Mouse (Mus musculus) adrenal gland, postnatal 10 days (tissue): ENCODE results near the gene Hcrt. TPM values are rescaled to one million over a fixed set of nuclear protein-coding genes. Genes with fewer than 3 reads are reported as not detected.

Source experiments
- DNase-seq: peaks from one replicate; pipeline ENCODE4 v3.0.0; 2021; ENCODE audit warnings: mixed read lengths
- long read RNA-seq, 2 experiments: library from polyadenylated mRNA; stranded (forward); transcript quantifications; one replicate each; pipeline ENCODE4 v2.0.0; 2021
- total RNA-seq, 2 experiments: library from RNA; stranded (reverse); gene quantifications; 2 replicates each; pipeline ENCODE4 v1.2.3; 2021

The Hcrt gene
- total RNA-seq: not detected
- long read RNA-seq, experiment 1: 0 reads
- long read RNA-seq, experiment 2: 0 reads

DNA sequence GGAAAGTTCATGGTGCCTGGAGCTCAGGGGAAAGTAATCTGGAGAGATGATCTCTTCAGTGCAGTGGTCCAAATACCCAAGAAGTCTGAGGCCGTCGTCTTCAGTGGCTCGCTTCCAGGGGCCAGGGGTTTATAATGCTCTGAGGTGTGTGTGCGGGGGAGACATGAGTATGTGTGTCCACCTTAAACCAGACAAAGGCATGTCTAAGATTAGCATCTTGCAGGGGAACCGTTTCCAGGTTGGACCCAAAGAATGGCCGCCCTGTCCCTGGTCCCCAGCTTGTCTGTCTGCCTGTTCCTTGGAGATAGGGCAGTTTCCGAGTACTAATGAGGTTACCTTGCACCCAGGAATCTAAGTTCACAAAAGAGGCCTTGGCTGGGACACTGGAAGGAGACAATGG is at the start of gene Hcrt:
Gene Hcrt (minus strand): TSS at position 101 of the 400 bp plus-strand sequence.
- no peak for DNase-seq

DNA sequence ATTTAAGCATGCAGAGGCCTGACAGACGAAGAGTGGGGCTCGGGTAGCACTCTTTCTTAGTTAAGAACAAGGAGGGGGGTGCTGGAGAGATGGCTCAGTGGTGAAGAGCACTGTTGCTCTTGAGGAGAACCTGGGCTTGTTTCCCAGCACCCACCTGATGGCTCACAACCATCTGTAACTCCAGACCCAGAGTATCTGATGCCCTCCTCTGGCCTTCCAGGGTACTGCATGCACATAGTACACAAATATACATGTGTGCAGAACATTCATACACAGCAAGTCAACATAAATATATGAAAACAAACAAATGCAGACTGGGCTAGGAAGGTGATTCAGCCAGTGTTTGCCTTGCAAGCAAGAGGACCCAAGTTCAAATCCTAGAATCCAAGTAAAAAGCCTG is 48.4 kb upstream of the Hcrt start:
- DNase-seq: no peak

DNA sequence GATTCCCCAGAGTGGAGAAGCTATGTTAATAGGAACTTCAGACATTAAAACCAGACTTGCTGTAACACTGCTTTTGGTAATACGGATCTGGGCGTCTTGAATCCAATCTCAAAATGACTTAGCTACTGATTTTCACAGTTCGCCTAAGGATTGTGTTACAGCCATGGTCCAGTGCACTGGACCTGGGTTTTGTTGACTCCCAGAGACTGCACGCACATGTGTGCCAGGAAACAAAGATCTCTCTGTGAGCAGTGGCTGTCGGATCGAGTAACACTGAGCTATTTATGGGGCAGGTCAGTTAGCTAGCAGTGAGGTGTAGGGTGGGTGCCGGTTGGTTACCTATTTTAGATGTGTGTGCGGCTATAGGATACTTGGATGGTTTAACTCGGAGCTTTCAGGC is 47.8 kb upstream of the Hcrt start:
- DNase-seq: no peak

DNA sequence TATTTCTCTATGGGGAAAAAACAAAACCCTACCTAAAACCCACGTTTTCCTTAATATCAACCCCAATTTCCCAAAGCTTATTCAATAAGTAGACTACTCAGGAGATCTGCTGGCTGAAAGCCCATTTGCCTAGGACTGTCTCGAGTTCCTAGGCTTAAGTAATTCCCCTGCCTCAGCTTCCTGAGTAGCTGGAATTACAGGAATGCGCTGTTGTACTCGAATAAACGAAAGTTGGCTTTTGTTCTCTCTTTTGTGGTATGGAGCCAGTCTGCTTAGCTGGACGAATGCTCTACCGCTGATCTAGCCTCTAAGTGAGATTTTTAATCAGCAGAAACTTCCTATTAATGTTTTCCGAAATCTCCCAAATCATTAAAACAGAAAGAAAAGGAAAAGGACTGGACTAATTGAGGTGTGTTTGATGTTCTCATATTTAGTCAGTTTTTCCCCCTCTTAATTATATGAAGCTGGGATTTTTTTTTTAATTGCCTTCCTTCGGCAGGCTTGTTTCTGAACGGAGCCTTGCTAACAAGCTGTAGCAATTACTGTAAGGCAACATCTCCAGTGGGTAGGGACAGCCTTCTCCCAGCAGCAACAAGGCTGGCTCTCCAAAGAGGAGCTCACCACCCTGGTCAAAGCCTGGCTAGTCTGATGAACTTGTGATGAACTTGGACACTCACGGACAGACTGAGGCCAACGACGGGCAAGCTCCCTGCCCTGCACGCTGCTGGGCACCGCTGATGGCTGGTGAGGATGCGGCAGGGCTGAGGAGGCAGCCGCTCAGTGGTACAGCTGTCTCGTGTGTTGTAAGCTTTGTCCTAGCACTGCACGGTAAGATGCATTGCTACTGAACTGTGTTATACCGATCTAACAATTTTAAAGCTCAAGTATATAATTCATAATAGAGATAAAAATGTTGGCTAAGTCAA is 43.9 kb upstream of the Hcrt start:
- DNase-seq: no peak

DNA sequence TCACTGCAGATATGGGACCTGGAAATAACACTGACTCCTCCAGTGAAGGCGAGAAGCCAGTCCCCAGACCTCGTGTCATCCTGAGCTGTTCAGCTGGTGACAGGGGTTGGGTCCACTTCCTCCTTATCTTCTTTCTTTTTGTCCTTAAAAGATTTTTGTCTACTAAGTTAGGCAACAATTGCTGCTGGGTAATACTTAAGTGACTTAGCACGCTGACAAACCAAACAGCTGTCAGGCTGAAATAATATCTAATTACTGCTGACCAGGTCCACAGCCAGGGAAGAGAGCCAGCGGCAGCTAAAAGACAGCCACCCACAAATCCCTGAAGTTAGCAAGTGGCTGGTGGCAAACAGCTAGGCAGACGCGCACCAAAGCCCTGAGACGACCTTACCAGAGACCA is 42.8 kb upstream of the Hcrt start:
- DNase-seq: no peak

DNA sequence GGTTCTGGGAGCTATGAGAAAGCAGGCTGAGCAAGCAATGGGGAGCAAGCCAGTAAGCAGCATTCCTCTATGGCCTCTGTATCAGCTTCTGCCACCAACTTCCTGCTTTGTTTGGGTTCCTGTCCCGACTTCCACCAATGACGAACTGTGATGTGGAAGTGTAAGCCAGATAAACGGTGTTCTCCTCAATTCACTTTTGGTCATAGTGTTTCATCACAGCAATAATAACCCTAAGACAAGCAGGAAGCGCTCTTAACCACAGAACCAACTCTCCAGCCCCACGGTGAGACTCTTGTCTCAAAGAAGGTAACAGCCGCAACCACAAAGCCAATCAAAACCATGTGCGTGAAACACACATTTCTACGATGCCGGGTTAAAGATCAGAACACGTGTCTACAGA is 41.7 kb upstream of the Hcrt start:
- DNase-seq: no peak

DNA sequence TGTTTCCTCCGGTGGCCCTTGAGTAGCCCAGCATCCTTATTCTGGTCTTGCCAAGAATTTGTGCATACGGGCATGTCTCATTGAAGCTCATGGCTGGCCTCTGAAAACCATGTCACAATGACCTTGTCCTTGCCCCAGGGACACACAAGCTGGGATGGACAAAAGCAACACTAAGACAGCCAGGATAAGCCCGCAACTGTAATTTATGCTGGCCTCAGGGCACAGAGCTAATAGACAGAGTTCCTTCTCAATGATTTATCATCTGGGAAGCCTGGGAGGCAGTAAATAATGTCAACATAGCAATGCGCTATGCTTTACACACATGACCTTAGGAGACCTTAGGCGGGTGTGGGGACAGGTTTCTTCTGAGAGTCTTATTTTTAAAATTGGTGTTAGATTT is 36.7 kb upstream of the Hcrt start:
- DNase-seq: peak; percentile 64

DNA sequence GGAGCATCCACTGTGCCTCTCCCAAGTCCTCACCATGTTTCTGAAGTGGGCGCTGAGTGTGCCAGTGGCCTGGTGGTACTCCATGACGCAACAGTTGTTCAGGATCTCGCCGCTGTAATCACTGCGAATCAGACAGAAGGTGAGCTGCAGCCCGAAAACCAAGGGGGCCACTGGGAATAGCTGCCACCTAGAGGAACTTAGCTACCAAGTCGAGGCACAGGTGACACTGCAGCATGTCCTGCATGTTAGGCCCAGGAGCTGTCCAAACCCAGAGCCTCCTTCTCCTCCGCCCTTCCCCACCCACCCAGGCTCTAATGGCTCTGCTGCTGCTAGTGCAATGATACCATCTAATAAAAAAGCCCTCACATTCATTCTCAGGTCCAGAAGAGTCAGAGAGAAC is 33.9 kb upstream of the Hcrt start:
- no peak for DNase-seq

DNA sequence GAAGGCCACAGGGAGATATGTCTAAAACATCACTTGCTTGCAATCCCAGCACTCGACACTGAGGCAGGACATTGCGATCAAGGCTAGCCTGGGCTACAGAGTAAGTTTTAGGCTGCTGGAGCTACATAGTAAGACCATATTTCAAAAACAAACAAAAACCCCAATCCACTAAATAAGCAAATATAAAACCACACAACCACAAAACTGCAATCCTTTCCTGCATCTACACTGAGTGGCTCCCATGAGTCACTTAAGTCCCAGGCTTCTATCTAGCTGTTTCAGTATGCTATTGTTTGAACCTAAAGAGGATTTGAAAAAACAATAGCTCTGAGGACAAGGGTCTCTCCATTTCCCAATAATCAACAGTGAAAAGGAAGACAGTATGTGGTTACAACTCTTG is 32.7 kb upstream of the Hcrt start:
- no peak for DNase-seq

DNA sequence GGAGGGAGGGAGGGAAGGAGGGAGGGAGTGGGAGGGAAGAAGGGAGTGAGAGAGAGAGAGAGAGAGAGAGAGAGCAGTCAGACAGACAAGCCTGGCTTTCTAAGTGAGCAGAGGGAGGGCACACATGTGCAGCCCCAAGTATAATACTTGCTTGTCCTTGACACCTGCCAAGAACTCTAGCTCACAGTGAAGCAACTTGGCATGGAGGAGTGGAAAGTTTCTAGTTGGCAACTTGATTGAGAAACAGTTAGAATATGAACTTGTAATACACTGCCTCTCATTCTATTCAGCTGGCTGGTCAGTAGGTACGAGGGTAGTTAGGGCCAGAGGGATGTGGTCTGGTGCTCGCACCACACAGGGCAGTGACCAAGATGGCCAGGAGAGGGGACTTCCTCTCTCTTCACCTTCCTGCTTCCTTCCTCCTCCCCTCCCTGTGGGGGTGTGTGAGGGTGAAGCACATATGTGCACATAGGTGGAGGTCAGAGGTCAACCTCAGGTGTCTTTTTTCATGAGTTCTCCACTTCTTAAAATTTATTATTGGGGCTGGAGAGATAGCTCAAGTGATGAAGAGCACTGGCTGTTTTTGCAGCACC is 28.8 kb upstream of the Hcrt start:
- peak; percentile 80 for DNase-seq

DNA sequence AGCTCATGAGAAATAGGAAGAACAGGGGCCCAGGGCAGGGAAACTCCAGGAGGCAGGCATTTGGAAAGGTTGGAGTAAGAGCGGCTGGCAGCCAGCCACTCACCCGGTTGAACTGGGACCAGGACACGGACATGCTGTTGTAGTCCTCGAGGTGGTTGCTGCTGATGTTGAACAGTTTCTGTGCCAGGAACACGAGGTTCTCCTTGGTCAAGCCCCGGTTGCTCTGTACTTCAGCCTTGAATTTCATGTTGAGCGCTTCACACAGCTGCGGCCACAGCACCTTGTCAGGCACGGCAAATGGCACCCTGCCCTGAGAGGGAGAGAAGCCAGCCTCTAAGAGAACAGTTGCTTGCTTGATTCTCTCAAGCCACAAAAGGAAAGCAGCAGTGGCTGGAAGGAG is 27.9 kb upstream of the Hcrt start:
- DNase-seq: peak; percentile 81

DNA sequence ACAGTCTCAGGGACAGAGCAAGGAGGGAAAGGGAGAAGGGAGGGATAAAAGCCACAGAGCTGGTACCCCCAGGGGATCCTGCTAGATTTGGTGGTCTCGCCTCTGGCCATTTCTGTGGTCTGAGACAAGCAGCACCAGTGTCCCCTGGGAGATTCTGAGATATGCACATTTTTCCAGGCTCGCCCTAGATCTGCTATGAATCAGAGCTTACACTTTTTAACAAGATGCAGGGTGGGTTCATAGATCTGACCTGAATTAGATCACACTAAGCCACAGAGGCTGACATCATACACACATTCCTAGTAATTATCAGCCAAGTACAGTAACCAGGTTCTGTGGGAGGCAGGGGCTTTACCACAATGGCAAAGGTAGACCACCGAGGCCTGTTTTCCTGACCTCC is 27.0 kb upstream of the Hcrt start:
- DNase-seq: no peak

DNA sequence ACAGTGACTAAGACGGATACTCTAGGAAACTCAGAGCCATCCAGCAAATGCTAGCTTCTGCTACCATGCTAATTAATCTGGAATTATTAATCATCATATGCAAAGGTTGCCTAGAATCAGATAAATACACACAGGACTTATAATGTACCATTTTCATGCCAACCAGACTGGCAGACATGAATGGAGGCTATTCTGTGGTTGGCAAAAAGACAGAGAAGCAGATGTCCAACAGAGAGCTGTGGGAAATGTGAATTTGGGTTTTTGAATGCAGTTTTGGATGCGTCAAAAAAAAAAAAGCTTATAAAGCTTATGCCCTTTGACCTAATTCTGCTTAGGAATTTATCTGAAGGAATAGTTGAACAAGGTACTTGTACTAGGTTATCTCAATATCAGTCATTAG is 23.0 kb upstream of the Hcrt start:
- no peak for DNase-seq

DNA sequence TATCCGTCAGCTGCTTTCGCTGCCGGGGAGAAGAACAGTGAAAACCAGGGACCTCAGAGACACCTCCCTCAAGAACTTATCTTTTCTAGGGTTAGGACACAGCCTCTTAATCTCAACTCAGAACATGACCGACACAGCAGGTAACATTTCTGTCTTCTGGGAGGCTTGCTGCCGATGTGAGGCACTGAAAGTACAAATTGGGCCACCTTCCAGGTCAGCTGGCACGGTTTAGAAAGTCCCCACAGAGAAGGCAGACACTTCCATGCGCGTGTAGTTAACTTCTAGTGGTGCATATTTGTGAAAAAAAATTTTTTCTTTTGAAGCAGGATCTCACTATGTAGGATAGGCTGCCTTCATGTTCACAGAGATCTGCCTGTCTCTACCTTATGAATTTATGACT is 21.6 kb upstream of the Hcrt start:
- peak; percentile 54 for DNase-seq

DNA sequence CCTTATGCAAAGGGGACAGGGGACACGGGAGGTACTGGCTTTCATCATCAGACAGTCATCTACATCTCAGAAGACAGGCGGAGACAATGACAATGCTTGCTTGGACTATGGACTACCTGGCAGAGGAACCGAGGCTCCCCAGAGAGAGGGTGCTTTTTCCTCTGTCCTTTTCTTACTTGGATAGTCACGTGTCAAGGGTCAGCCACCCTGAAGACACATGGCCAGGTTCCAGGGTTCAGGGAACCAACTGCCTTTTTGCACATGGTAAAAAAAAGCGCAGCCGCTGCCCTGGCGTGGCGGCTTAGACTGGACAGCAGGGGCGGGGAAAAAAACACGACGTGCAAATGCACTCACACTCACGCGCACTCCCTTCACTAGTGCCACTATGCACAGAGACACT is 19.8 kb upstream of the Hcrt start:
- no peak for DNase-seq

DNA sequence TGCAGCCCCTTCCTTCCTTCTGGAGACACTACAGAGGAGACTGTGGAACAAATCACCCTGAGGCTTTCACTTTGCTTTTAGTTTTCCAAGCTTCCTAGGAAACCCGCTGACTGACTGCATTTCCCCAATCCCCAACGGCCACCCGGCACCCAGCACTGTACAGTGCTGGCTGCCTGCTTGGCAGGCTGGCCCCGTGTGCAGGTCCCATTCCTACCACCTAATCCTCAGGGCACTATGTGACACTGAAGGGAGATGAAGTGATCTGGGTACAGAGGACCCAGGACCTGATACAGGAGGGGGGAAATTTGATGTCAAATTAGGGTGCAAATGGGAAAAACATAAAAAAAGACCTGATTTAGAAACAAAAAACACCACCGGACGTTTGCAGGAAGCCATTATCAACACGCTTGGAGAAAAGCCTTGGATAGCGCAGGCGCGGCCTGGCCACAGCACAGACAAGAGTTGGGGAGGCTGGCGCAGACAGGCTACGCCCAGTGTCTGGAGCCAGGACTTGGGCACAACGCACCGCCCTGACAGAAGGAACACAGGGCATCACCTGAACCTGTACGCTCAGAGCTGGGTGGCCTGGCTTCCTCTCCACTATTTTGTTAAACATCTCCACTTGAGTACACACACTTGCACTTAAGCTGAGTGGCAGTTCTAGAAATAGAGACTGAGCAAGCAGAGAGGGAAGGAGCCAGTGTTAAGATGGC is 19.2 kb upstream of the Hcrt start:
- DNase-seq: no peak

DNA sequence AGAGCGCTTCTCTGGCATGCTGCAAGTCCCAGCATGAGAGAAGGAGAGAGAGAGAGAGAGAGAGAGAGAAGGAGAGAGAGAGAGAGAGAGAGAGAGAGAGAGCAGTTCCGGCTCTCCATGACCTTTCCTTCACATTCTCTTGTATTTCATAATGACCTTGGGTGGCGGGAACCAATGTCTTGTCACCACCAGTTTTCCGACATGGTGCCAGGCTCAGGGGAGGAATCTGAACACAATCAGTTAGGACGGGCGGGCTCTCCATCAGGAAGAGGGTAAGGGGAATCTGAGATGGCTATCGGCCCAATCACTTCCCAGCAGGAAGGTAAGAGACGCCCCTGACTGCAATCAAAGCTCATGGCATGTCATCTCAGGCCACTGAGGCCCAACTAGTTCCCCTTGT is 17.5 kb upstream of the Hcrt start:
- DNase-seq: peak; percentile 47

DNA sequence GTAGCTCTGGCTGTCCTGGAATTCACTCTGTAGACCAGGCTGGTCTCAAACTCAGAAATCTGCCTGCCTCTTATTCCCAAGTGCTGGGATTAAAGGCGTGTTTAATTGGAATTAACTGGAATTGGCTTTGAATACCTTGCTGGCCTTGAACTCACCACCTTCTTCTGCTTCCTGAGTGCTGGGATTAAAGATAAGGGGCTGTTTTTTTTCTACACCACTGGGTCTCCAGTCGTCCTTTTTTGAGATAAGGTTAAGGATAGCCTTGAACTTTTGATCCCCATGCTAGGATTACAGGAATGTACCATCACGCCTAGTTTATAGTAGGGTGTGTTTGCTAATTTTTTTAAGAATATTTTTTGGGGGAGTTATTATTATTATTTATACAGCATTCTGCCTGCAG is 15.3 kb upstream of the Hcrt start:
- DNase-seq: no peak

DNA sequence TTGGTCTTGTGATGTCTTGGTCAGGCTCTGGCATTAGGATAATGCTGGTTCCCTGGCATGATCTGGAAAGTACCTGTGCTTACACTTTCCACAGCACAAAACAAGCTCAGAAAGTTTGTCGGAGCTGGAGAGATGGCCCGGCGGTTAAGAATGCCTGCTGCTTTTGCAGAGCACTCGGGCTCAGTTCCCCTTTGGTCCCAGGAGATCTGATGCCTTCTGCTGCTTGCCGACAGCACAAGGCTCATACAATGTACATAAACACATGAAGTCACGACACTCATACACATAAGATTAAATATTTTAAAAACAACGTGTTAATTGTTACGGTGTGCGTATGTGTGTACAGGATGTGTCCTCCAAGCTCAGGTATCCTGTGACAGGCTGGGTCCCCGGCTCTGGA is 13.2 kb upstream of the Hcrt start:
- DNase-seq: no peak

DNA sequence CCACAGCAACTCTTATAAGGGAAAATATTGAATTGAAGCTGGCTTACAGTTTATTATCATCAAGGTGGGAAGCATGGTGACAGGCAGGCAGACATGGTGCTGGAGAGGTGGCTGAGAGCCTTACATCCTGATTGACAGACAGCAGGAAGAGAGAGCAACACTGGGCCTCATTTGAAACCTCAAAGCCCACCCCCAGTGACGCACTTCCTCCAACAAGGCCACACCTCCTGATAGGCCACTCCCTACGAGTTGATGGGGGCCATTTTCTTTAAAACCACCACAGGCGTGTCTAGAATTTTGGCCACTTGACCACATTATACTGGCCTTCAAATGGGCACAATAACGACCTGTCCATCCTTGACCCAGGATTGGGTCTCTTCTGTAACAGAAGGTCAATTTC is 11.5 kb upstream of the Hcrt start:
- DNase-seq: no peak

DNA sequence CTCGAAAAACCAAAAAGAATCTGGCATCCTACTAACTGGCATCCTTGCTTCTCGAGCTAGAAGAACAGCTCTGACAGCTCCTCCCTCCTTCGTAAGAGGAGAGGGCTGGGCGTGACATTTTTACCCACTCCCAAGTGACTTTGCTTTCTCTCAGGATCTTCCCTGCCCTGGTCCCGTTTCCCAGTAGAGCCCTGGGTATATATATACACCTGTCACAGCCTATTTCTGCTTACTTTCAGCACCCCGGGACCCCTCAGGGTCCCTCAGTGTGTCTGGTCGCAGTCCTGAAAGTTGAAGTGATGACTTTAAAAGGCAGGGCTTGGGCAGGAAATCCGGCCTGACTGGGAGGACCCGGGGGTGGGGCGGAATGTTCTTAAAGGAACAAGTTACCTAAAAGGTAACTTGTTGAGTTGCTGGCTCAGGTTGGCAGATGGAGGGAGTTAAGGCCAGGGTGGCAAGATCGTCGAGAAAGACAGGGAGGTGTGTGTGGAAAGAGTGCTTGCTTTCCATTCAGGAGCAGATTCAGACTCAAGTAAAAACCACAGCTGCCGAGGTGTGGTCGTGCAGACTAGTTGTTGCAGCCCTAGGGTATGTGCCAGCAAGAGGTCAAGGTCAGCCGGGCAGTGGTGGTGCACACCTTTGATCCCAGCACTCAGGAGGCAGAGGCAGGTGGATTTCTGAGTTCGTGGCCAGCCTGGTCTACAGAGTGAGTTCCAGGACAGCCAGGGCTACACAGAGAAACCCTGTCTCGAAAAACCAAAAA is 8.1 kb upstream of the Hcrt start, which contains the start of gene Ghdc:
Gene Ghdc (minus strand): TSS at position 312 of the 763 bp plus-strand sequence.
- DNase-seq: peak; percentile 93

DNA sequence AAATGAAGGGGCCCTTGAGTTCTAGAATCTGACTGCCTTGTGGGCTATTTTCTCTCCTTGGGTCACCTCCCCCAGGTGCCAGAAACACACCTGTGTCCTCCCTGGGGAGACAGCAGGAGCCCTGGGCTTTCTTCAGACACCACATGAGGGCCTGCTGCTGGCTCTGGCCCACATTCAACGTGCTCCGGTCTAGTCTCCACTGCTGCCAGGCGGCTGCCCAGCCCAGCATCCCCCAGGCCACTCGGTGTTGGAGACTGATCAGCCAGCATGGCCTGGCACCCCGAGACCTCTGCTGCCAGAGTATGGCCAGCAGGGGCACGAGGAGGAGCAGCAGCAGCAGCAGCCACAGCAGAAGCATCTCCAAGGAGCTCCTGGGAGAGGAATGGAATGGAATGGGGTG is 7.2 kb upstream of the Hcrt start:
- DNase-seq: no peak
